Mouse (Mus musculus) stomach, postnatal 0 days (tissue): ENCODE results near the gene P3h3.

Experiments
- CTCF ChIP-seq: IDR thresholded peaks from 2 replicates; pipeline ENCODE4 v1.5.1; 2016; ENCODE audit warnings: antibody characterized with exemption, low read depth, mild to moderate bottlenecking, moderate library complexity
- EP300 ChIP-seq: optimal IDR thresholded peaks from 2 replicates; pipeline ENCODE3; 2016; ENCODE audit warnings: antibody characterized with exemption

DNA sequence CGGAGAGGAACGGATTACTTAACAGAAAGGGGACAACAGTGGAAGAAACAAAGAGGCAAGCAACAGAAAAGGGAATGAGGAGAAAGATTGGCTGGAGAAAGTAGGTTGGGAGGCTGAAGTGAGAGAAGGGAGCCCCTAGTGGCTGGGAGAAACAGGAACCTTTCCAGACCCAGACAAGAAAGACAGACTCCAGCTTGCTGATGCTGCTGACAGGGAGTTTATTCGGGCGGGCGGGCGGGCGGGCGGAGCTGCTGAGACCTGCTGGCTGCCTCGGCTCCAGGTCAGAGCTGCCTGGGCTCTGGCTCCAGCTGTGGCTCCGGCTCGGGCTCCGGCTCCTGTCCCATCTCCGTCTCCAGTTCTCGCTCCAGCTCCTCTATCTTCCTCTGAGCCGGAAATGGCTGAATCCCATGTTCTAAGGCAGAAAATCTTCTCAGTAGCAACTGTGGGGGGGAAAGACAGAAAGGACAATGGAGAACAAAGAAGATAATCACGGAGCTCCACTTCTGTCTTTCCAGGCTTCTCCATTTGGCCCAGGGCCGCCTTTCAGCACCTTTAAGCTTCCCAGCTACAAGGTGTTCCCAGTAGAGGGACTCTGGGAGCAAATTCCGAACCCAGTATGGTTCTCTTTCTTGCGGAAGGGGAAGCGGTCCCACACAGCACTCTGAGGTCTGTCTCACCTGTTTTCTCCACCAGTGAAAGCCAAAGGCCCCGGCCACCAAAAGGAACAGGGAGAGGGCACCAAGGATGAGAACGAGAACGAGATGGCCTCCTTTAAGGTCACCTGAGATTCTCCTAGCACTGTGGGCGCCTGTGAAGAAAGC is 46.8 kb upstream of the P3h3 start:
- TF ChIP-seq EP300 (no peak), CTCF (peak; percentile 78)
